Comparison of ENCODE assay signal across 17 mouse cellular contexts in the genomic region with DNA sequence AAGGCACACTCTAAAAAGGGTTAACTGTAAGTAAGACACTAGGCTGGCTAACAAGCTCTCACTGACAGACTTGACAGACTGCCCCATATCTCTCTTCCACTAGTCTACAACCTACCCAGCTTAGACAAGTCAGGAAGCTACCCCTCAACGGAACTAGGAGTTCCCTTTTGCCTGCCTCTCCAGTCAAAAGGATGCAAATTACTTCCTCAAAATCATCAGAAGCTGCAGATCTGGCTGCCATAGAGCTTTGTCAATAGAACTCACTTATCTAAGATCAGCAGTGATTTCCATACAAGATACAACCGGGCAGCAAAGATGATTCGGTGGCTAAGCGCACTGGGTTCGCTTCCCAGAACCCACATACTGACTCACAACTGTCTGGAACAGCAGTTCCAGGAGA. TPM values are rescaled to one million over a fixed set of nuclear protein-coding genes. Genes with fewer than 3 reads are reported as not detected.
A peak's percentile ranks its signal among the peaks of the same experiment; 100 is the strongest.
DNase-seq lines count a peak whose midpoint lies in the region; ATAC-seq and TF ChIP-seq lines count a peak whose summit lies in the region.
"Had no signal": no experiment of that assay in that cellular context is flagged by ENCODE, and none has a peak within 500 bp of the region (broad histone marks: within the 10 kb centered on the region; RNA-seq: fewer than 3 reads in every experiment).

No protein-coding gene starts in this region.

- ATAC-seq in liver, embryonic 13.5 days (ENCODE audit: low read depth), result no peak
- ATAC-seq in liver, embryonic 12.5 days, result no peak
- peak; percentile 22 for ATAC-seq in G1E (ENCODE audit: extremely low read depth, insufficient number of reproducible peaks, low FRiP score, poor library complexity, severe bottlenecking)
- no peak for ATAC-seq in liver, embryonic 16.5 days (ENCODE audit: low read depth)
- peak; percentile 61; the same call in 1 of the 2 replicates for ATAC-seq in neutrophil, adult 5-6 weeks (ENCODE audit: extremely low read depth, insufficient number of reproducible peaks, low FRiP score, poor library complexity, severe bottlenecking)

- DNase-seq in liver, embryonic 13.5 days, result no peak
- DNase-seq in G1E (ENCODE audit: low spot score), result no peak
- no peak for DNase-seq in cerebellum, postnatal 14 days
- DNase-seq in left cerebral cortex, adult 2 months (ENCODE audit: extremely low spot score in 1 of 2, low spot score in 2 of 2), result no peak
- DNase-seq: gastrocnemius, postnatal 10 days; layer of hippocampus, postnatal 36 days; left cerebral cortex, postnatal 4 days; lung, adult 18-20 months; right cerebral cortex, postnatal 25 days; thymus, postnatal 36 days had no signal

- peaks cover 15% of the 10 kb centered on the region; the same call in 1 of the 2 replicates for H3K4me1 ChIP-seq in liver, embryonic 13.5 days (replicated peaks)
- peaks cover 8% of the 10 kb centered on the region for H3K4me1 ChIP-seq in liver, embryonic 12.5 days
- 0 out of 2 replicates have a peak, but pooled peaks cover 5% of the 10 kb centered on the region for H3K4me1 ChIP-seq in G1E (ENCODE audit: insufficient read depth, low read depth, low read length)
- peaks cover 5% of the 10 kb centered on the region for H3K4me1 ChIP-seq in liver, embryonic 16.5 days (ENCODE audit: control insufficient read depth, low read depth, low read length)
- H3K4me1 ChIP-seq: embryonic facial prominence, embryonic 13.5 days; hindbrain, embryonic 13.5 days; kidney, embryonic 15.5 days; neural tube, embryonic 12.5 days had no signal

- 42% methylated on average over 5 of the region's 5 CpGs for WGBS in liver, embryonic 13.5 days (ENCODE audit: insufficient replicate concordance)
- 35% methylated on average over 5 of the region's 5 CpGs for WGBS in liver, embryonic 12.5 days (ENCODE audit: insufficient replicate concordance)
- 29% methylated on average over 5 of the region's 5 CpGs for WGBS in liver, embryonic 16.5 days (ENCODE audit: insufficient replicate concordance)

- H3K4me3 ChIP-seq in liver, embryonic 13.5 days (replicated peaks), result no peak overlapping the region
- no peak overlapping the region for H3K4me3 ChIP-seq in liver, embryonic 12.5 days
- no peak overlapping the region for H3K4me3 ChIP-seq in G1E (ENCODE audit: low read depth, low read length)
- no peak overlapping the region for H3K4me3 ChIP-seq in liver, embryonic 16.5 days (ENCODE audit: low read depth, low read length)
- no peak overlapping the region for H3K4me3 ChIP-seq in left cerebral cortex, adult 2 months
- H3K4me3 ChIP-seq: embryonic facial prominence, embryonic 13.5 days; hindbrain, embryonic 13.5 days; kidney, embryonic 15.5 days; neural tube, embryonic 12.5 days had no signal

- no peak overlapping the region for H3K4me2 ChIP-seq in liver, embryonic 13.5 days
- no peak overlapping the region for H3K4me2 ChIP-seq in liver, embryonic 12.5 days
- H3K4me2 ChIP-seq in liver, embryonic 16.5 days (ENCODE audit: low read depth, low read length), result no peak overlapping the region
- H3K4me2 ChIP-seq: embryonic facial prominence, embryonic 13.5 days; hindbrain, embryonic 13.5 days; kidney, embryonic 15.5 days; neural tube, embryonic 12.5 days had no signal

- no peak overlapping the region for H3K9ac ChIP-seq in liver, embryonic 13.5 days
- H3K9ac ChIP-seq in liver, embryonic 12.5 days, result no peak overlapping the region
- H3K9ac ChIP-seq in liver, embryonic 16.5 days (ENCODE audit: low read depth, low read length), result no peak overlapping the region
- H3K9ac ChIP-seq: embryonic facial prominence, embryonic 13.5 days; hindbrain, embryonic 13.5 days; kidney, embryonic 15.5 days; neural tube, embryonic 12.5 days had no signal

- intact Hi-C loops in left cerebral cortex, adult 2 months (cut with DNase I), result loop anchor here (5.0 kb wide), 1 partner anchor 742 kb away; no protein-coding TSS in a partner anchor

- H3K27me3 ChIP-seq in liver, embryonic 13.5 days, result no peaks in the 10 kb centered on the region
- no peaks in the 10 kb centered on the region for H3K27me3 ChIP-seq in liver, embryonic 12.5 days (replicated peaks)
- H3K27me3 ChIP-seq in G1E (ENCODE audit: insufficient read depth, low read length), result no peaks in the 10 kb centered on the region
- H3K27me3 ChIP-seq in liver, embryonic 16.5 days (ENCODE audit: control insufficient read depth, insufficient read depth, low read depth, low read length), result no peaks in the 10 kb centered on the region
- H3K27me3 ChIP-seq: embryonic facial prominence, embryonic 13.5 days; hindbrain, embryonic 13.5 days; kidney, embryonic 15.5 days; neural tube, embryonic 12.5 days had no signal

- H3K36me3 ChIP-seq in liver, embryonic 13.5 days, result peaks cover 58% of the 10 kb centered on the region
- peaks cover 76% of the 10 kb centered on the region for H3K36me3 ChIP-seq in liver, embryonic 12.5 days
- H3K36me3 ChIP-seq in G1E (replicated peaks), result peaks cover 90% of the 10 kb centered on the region
- peaks cover 10% of the 10 kb centered on the region; the same call in 1 of the 2 replicates for H3K36me3 ChIP-seq in liver, embryonic 16.5 days (ENCODE audit: control insufficient read depth, insufficient read depth)

- no peaks in the 10 kb centered on the region for H3K9me3 ChIP-seq in liver, embryonic 13.5 days (replicated peaks)
- H3K9me3 ChIP-seq in liver, embryonic 12.5 days (replicated peaks), result no peaks in the 10 kb centered on the region
- no peaks in the 10 kb centered on the region for H3K9me3 ChIP-seq in G1E (replicated peaks)
- no peaks in the 10 kb centered on the region for H3K9me3 ChIP-seq in liver, embryonic 16.5 days (replicated peaks; ENCODE audit: control insufficient read depth, low read length)
- H3K9me3 ChIP-seq: embryonic facial prominence, embryonic 13.5 days; hindbrain, embryonic 13.5 days; kidney, embryonic 15.5 days; neural tube, embryonic 12.5 days had no signal

- no peak for TF ChIP-seq CTCF in G1E (IDR thresholded peaks at IDR 0.05; ENCODE audit: low read depth, low read length)
- no peak for TF ChIP-seq CTCF in left cerebral cortex, adult 2 months (IDR thresholded peaks at IDR 0.05)

- peak overlapping the region; percentile 16 for H3K27ac ChIP-seq in liver, embryonic 13.5 days
- H3K27ac ChIP-seq in liver, embryonic 12.5 days, result no peak overlapping the region
- peak overlapping the region; percentile 66 for H3K27ac ChIP-seq in liver, embryonic 16.5 days (ENCODE audit: low read length)
- no peak overlapping the region for H3K27ac ChIP-seq in left cerebral cortex, adult 2 months
- H3K27ac ChIP-seq: embryonic facial prominence, embryonic 13.5 days; hindbrain, embryonic 13.5 days; kidney, embryonic 15.5 days; neural tube, embryonic 12.5 days had no signal

RNA-seq across cellular contexts. Expression of gene Nudt5, which starts 20.1 kb away (rescaled TPM):
- 70.1 and 84.3 TPM in 2 replicates for polyA plus RNA-seq in liver, embryonic 13.5 days (2015; fragmentation: Nextera tagmentation; extraction: Ambion mirVana)
- polyA plus RNA-seq in liver, embryonic 12.5 days (2016; fragmentation: Nextera tagmentation; extraction: Ambion mirVana), result 84.4 and 86.6 TPM in 2 replicates
- 72.1 and 118 TPM in 2 replicates for total RNA-seq in G1E (2014; fragmentation: Nextera tagmentation)
- total RNA-seq in G1E (2017), result 91.0 and 104 TPM in 2 replicates
- 7.9 and 20.7 TPM in 2 replicates for polyA plus RNA-seq in G1E (2012)
- 38.7 and 44.9 TPM in 2 replicates for polyA plus RNA-seq in liver, embryonic 16.5 days (2015; fragmentation: Nextera tagmentation; extraction: Ambion mirVana)
- 14.5 and 19.5 TPM in 2 replicates for total RNA-seq in neutrophil, adult 5-6 weeks (2017)
- total RNA-seq in left cerebral cortex, adult 2 months (2021), result 10 to 100 TPM; 20.4 to 21.1 TPM

RNA-seq across cellular contexts. Expression of gene Cdc123, which starts 20.3 kb away (rescaled TPM):
- polyA plus RNA-seq in liver, embryonic 13.5 days (2015; fragmentation: Nextera tagmentation; extraction: Ambion mirVana), result 170 and 213 TPM in 2 replicates
- 195 and 200 TPM in 2 replicates for polyA plus RNA-seq in liver, embryonic 12.5 days (2016; fragmentation: Nextera tagmentation; extraction: Ambion mirVana)
- total RNA-seq in G1E (2014; fragmentation: Nextera tagmentation) (136 and 171 TPM in 2 replicates), G1E (2017) (153 and 190 TPM in 2 replicates)
- polyA plus RNA-seq in G1E (2012), result 97.6 and 102 TPM in 2 replicates
- 116 and 134 TPM in 2 replicates for polyA plus RNA-seq in liver, embryonic 16.5 days (2015; fragmentation: Nextera tagmentation; extraction: Ambion mirVana)
- total RNA-seq in neutrophil, adult 5-6 weeks (2017), result 65.6 and 110 TPM in 2 replicates
- total RNA-seq in left cerebral cortex, adult 2 months (2021), result 100 to 1,000 TPM; 148 to 155 TPM

RNA-seq across cellular contexts. Expression of gene Gm13199, which starts 38.0 kb away (rescaled TPM):
- 0.36 and 0.87 TPM in 2 replicates for polyA plus RNA-seq in liver, embryonic 13.5 days (2015; fragmentation: Nextera tagmentation; extraction: Ambion mirVana)
- polyA plus RNA-seq in liver, embryonic 12.5 days (2016; fragmentation: Nextera tagmentation; extraction: Ambion mirVana), result 0.94 and 1.8 TPM in 2 replicates
- total RNA-seq in G1E (2014; fragmentation: Nextera tagmentation) (5.0 TPM in 1 of 2 replicates, not detected in the other), G1E (2017) (0.82 and 1.0 TPM in 2 replicates)
- polyA plus RNA-seq in G1E (2012), result 0.13 TPM in 1 of 2 replicates, not detected in the other
- polyA plus RNA-seq in liver, embryonic 16.5 days (2015; fragmentation: Nextera tagmentation; extraction: Ambion mirVana), result 0.17 and 0.47 TPM in 2 replicates
- 2.0 and 5.2 TPM in 2 replicates for total RNA-seq in neutrophil, adult 5-6 weeks (2017)
- 1 to 10 TPM; 2.4 to 3.2 TPM for total RNA-seq in left cerebral cortex, adult 2 months (2021)

Comparison
In these comparisons a context has a peak if more than half of its experiments do, and no peak if none do; other contexts are left out.
1. H3K27ac ChIP-seq: peak in liver, embryonic 13.5 days (single experiment) and liver, embryonic 16.5 days (single experiment); none in liver, embryonic 12.5 days (single experiment) and left cerebral cortex, adult 2 months (single experiment).
2. ATAC-seq: peak in G1E (single experiment) and neutrophil, adult 5-6 weeks (single experiment); none in liver, embryonic 13.5 days (single experiment), liver, embryonic 12.5 days (single experiment) and liver, embryonic 16.5 days (single experiment).